Mouse (Mus musculus) erythroblast, embryonic 14.5 days (primary cell): ENCODE measurements at regions not wholly inside any gene's neighbourhood (a gene's known extent, or its start where the extent isn't known, plus 50 kb on each side); places are given as distances from the start of the nearest gene placed in this dataset.

Source experiments
- GATA1 ChIP-seq: IDR thresholded peaks from 2 replicates; pipeline ENCODE4 v1.6.1; 2012; ENCODE audit warnings: low read length, inconsistent platforms, mixed read lengths
- TAL1 ChIP-seq: IDR thresholded peaks from 3 replicates; pipeline ENCODE4 v1.6.1; 2012; ENCODE audit warnings: low read length, inconsistent platforms, mixed read lengths

DNA sequence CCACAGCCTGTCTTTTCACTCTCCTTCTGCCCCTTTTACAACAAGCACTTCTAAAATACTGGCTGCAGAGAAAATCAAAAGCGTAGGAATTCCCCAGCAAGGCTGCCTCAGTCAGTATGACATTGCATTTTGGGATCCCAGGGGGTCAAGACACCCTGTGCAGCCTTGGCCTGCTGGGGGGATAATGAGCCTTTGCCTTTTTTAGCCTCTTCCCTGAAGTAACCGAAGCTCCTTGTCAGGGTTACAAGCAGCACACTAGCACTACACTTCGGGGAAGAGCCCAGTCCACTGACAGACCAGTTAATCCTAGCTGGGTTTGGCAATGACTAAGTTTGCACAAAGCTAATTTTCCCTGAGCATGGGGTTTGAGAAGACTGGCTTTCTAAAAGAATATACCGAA, 207.7 kb upstream of the 1700056E22Rik start:
- TF ChIP-seq TAL1, result no peak
- TF ChIP-seq GATA1, result no peak
